Mouse (Mus musculus) hindbrain, postnatal 0 days (tissue): ENCODE data around the gene Sdf2l1. TPM values are rescaled to one million over a fixed set of nuclear protein-coding genes. Genes with fewer than 3 reads are reported as not detected.

Experiments
- ATAC-seq: fragments of 200-750 bp; cut with Nextera tagmentation; 2 replicates; pipeline ENCODE4 v1.8.0; 2017; ENCODE audit warnings: mild to moderate bottlenecking, moderate TSS enrichment, moderate library complexity
- DNase-seq: peaks from one replicate; pipeline ENCODE4 v3.0.0-alpha.2; 2015; ENCODE audit warnings: low spot score
- H3K27ac ChIP-seq: fragments of 300-500 bp; sonication (generic); 2 replicates; pipeline ENCODE4 v1.5.1; 2014; ENCODE audit warnings: mild to moderate bottlenecking
- H3K27me3 ChIP-seq: fragments of 300-500 bp; sonication (generic); 2 replicates; pipeline ENCODE4 v1.6.1; 2014; ENCODE audit warnings: low read length, mixed read lengths; ENCODE audit not compliant: insufficient read depth
- H3K36me3 ChIP-seq: fragments of 300-500 bp; sonication (generic); 2 replicates; pipeline ENCODE4 v1.6.1; 2014; ENCODE audit warnings: low read length, mixed read lengths; ENCODE audit not compliant: insufficient read depth
- H3K4me1 ChIP-seq: fragments of 300-500 bp; sonication (generic); 2 replicates; pipeline ENCODE4 v1.6.1; 2014; ENCODE audit warnings: antibody characterized with exemption, low read length, mixed read lengths; ENCODE audit not compliant: insufficient read depth
- H3K4me2 ChIP-seq: fragments of 300-500 bp; sonication (generic); 2 replicates; pipeline ENCODE4 v1.6.1; 2014; ENCODE audit warnings: low read depth, mild to moderate bottlenecking, low read length, moderate library complexity, mixed read lengths
- H3K4me3 ChIP-seq: fragments of 300-500 bp; sonication (generic); 2 replicates; pipeline ENCODE4 v1.5.1; 2014; ENCODE audit warnings: low read length
- H3K9ac ChIP-seq: fragments of 300-500 bp; sonication (generic); replicated peaks from 2 replicates; pipeline ENCODE4 v1.6.1; 2014; ENCODE audit warnings: mild to moderate bottlenecking, low read length, moderate library complexity, mixed read lengths
- H3K9me3 ChIP-seq: fragments of 300-500 bp; sonication (generic); 2 replicates; pipeline ENCODE4 v1.6.1; 2016; ENCODE audit warnings: low read length, mixed read lengths
- CTCF ChIP-seq: IDR thresholded peaks from 2 replicates; pipeline ENCODE4 v1.5.1; 2016; ENCODE audit warnings: antibody characterized with exemption, control low read depth, low read depth
- WGBS: fragments of 180-500 bp; shearing (Covaris S2); extraction: QIAGEN DNeasy Blood & Tissue Kit; methylation state at CpG from one replicate; pipeline ENCODE4 v1.1.7; 2014; 5-methylcytosine and 5-hydroxymethylcytosine counted together
- polyA plus RNA-seq: library from polyadenylated mRNA; unstranded; fragments of >200 nt; fragmentation: Nextera tagmentation; extraction: Ambion mirVana; gene quantifications from 2 replicates; pipeline ENCODE4 v1.2.1, GENCODE M21; 2015
- total RNA-seq: library from RNA; depleted of rRNA; stranded (reverse); fragments of >200 nt; gene quantifications from 2 replicates; pipeline ENCODE4 v1.2.3, GENCODE M21; 2014

The Sdf2l1 gene
- total and polyA plus RNA-seq, 2 experiments from 2014 or later = 15.3 to 18.4 TPM

GRCm38 (mm10) chr16:17144339-17144738 is 12.2 kb upstream of the Sdf2l1 start, which contains the start of gene Ydjc:
Gene Ydjc, plus strand, starts transcription at chr16:17144621.
- Histone ChIP-seq H3K4me3 (no peak within 1 kb of the TSS), H3K4me2 (no peak within 1 kb of the TSS), H3K27ac (no peak within 1 kb of the TSS), H3K9me3 (no peaks in the 10 kb centered on the region), H3K36me3 (no peaks in the 10 kb centered on the region), H3K4me1 (peaks cover 5% of the 10 kb centered on the region; the same call in 1 of the 2 replicates), H3K9ac (no peak within 1 kb of the TSS), H3K27me3 (no peaks in the 10 kb centered on the region)
- WGBS = 21% methylated on average over 7 of the region's 7 CpGs
- ATAC-seq = no peak
- DNase-seq = no peak
- no peak for TF ChIP-seq CTCF

GRCm38 (mm10) chr16:17137355-17137754 is 5.2 kb upstream of the Sdf2l1 start:
- Histone ChIP-seq H3K4me3 (no peak overlapping the region), H3K27ac (no peak overlapping the region), H3K4me2 (no peak overlapping the region), H3K9ac (no peak overlapping the region), H3K9me3 (no peaks in the 10 kb centered on the region), H3K27me3 (no peaks in the 10 kb centered on the region), H3K4me1 (0 out of 2 replicates have a peak, but pooled peaks cover 4% of the 10 kb centered on the region), H3K36me3 (no peaks in the 10 kb centered on the region)
- DNase-seq (no peak), ATAC-seq (no peak)
- 93% methylated on average over 15 of the region's 15 CpGs for WGBS
- no peak for TF ChIP-seq CTCF

- peak overlapping the region; percentile 77 for H3K4me3 ChIP-seq
- no peak overlapping the region; the same call in 1 of the 2 replicates for H3K9ac ChIP-seq
- H3K9me3 ChIP-seq = no peaks in the 10 kb centered on the region
- TF ChIP-seq CTCF = no peak
- no peaks in the 10 kb centered on the region for H3K27me3 ChIP-seq
- 43% methylated on average over 7 of the region's 7 CpGs for WGBS
- H3K36me3 ChIP-seq = no peaks in the 10 kb centered on the region
- H3K4me1 ChIP-seq = peaks cover 9% of the 10 kb centered on the region; the same call in 1 of the 2 replicates
- DNase-seq (no peak), ATAC-seq (no peak)
- H3K4me2 ChIP-seq = peak overlapping the region; percentile 100
- H3K27ac ChIP-seq = no peak overlapping the region
Observed at GRCm38 (mm10) chr16:17132906-17133200, 670 bp upstream of the Sdf2l1 start.

- TF ChIP-seq CTCF = no peak
- Histone ChIP-seq H3K4me3 (peak overlapping the region; percentile 77), H3K4me2 (peak overlapping the region; percentile 100), H3K27ac (peak overlapping the region; percentile 64; the same call in 1 of the 2 replicates), H3K9ac (peak overlapping the region; percentile 46), H3K36me3 (no peaks in the 10 kb centered on the region), H3K4me1 (peaks cover 9% of the 10 kb centered on the region; the same call in 1 of the 2 replicates), H3K27me3 (no peaks in the 10 kb centered on the region), H3K9me3 (no peaks in the 10 kb centered on the region)
- DNase-seq = no peak
- 4% methylated on average over 43 of the region's 43 CpGs for WGBS
- peak; percentile 1; the same call in 1 of the 2 replicates for ATAC-seq
Observed at GRCm38 (mm10) chr16:17131191-17132088, 743 bp downstream of the Sdf2l1 start.

- no peak overlapping the region for H3K27ac ChIP-seq
- ATAC-seq (no peak), DNase-seq (peak; percentile 25)
- WGBS = 95% methylated on average over 1 of the region's 1 CpGs
- H3K27me3 ChIP-seq = no peaks in the 10 kb centered on the region
- no peak overlapping the region for H3K9ac ChIP-seq
- no peak overlapping the region for H3K4me2 ChIP-seq
- H3K4me3 ChIP-seq = no peak overlapping the region
- peaks cover 15% of the 10 kb centered on the region for H3K4me1 ChIP-seq
- H3K9me3 ChIP-seq = no peaks in the 10 kb centered on the region
- peak; percentile 62 for TF ChIP-seq CTCF
- H3K36me3 ChIP-seq = no peaks in the 10 kb centered on the region
Observed at GRCm38 (mm10) chr16:17127292-17127691, 4.9 kb downstream of the Sdf2l1 start.

- H3K4me2 ChIP-seq = peak within 1 kb of the TSS; percentile 63
- TF ChIP-seq CTCF = 0 out of 2 replicates have a peak, but pooled peaks have one; percentile 1
- ATAC-seq = peak; percentile 89
- peak; percentile 91 for DNase-seq
- peaks cover 10% of the 10 kb centered on the region for H3K4me1 ChIP-seq
- H3K4me3 ChIP-seq = peak within 1 kb of the TSS; percentile 29
- peak within 1 kb of the TSS; percentile 22 for H3K9ac ChIP-seq
- no peaks in the 10 kb centered on the region for H3K9me3 ChIP-seq
- 1% methylated on average over 25 of the region's 25 CpGs for WGBS
- H3K36me3 ChIP-seq = no peaks in the 10 kb centered on the region
- no peaks in the 10 kb centered on the region for H3K27me3 ChIP-seq
- no peak within 1 kb of the TSS for H3K27ac ChIP-seq
Observed at GRCm38 (mm10) chr16:17124871-17125520, 7.2 kb downstream of the Sdf2l1 start, which contains the start of gene 2610318N02Rik. Gene 2610318N02Rik, minus strand, starts transcription at chr16:17125167.
